ENCODE assay signal across 9 mouse cellular contexts in the genomic region with DNA sequence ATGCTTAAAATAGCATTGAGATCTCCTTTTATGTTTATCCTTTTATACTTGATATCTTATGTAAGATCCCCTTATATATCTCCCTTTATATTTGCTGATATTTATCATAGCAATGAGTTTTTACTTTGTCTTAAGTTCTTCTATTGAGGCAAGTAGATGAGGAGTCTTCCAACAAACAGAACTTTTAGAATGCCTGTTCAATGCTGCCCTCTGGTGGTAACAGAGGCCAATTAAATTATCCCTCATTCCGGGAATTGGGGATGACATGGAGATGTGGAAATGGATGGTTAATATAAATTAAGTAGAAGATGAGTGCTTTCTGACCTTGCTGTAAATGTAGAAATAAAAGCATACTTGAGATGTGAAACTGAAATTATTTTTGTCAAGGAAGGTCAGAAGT.
DNase-seq lines count a peak whose midpoint lies in the region; ATAC-seq and TF ChIP-seq lines count a peak whose summit lies in the region.
"Had no signal": no experiment of that assay in that cellular context is flagged by ENCODE, and none has a peak within 500 bp of the region (broad histone marks: within the 10 kb centered on the region; RNA-seq: fewer than 3 reads in every experiment).

No protein-coding gene starts in this region.

- 0 out of 2 replicates have a peak, but pooled peaks cover under 1% of the 10 kb centered on the region for H3K4me1 ChIP-seq in hindbrain, postnatal 0 days (ENCODE audit: insufficient read depth, low read length)
- H3K4me1 ChIP-seq in hindbrain, embryonic 13.5 days (replicated peaks) = peaks cover 9% of the 10 kb centered on the region

- no peak overlapping the region for H3K27ac ChIP-seq in hindbrain, postnatal 0 days
- H3K27ac ChIP-seq in hindbrain, embryonic 13.5 days = no peak overlapping the region
- H3K27ac ChIP-seq: neural tube, embryonic 13.5 days had no signal

- no peak overlapping the region for H3K4me3 ChIP-seq in hindbrain, postnatal 0 days (ENCODE audit: low read length)
- no peak overlapping the region for H3K4me3 ChIP-seq in hindbrain, embryonic 13.5 days
- H3K4me3 ChIP-seq: neural tube, embryonic 13.5 days had no signal

- 8% methylated on average over 1 of the region's 1 CpGs for WGBS in hindbrain, postnatal 0 days
- 16% methylated on average over 1 of the region's 1 CpGs for WGBS in hindbrain, embryonic 13.5 days

- no peaks in the 10 kb centered on the region for H3K27me3 ChIP-seq in hindbrain, postnatal 0 days (ENCODE audit: insufficient read depth, low read length)
- H3K27me3 ChIP-seq in hindbrain, embryonic 13.5 days = no peaks in the 10 kb centered on the region
- H3K27me3 ChIP-seq: neural tube, embryonic 13.5 days had no signal

- H3K9me3 ChIP-seq in hindbrain, postnatal 0 days (ENCODE audit: low read length) = no peaks in the 10 kb centered on the region
- no peaks in the 10 kb centered on the region for H3K9me3 ChIP-seq in hindbrain, embryonic 13.5 days
- H3K9me3 ChIP-seq: neural tube, embryonic 13.5 days had no signal

- ATAC-seq in hindbrain, postnatal 0 days = no peak
- no peak for ATAC-seq in hindbrain, embryonic 13.5 days (ENCODE audit: low FRiP score)

- H3K9ac ChIP-seq in hindbrain, postnatal 0 days (replicated peaks; ENCODE audit: low read length) = no peak overlapping the region
- H3K9ac ChIP-seq in hindbrain, embryonic 13.5 days = no peak overlapping the region
- H3K9ac ChIP-seq: neural tube, embryonic 13.5 days had no signal

- H3K36me3 ChIP-seq in hindbrain, postnatal 0 days (ENCODE audit: insufficient read depth, low read length) = peaks cover 9% of the 10 kb centered on the region; the same call in 1 of the 2 replicates
- peaks cover 15% of the 10 kb centered on the region for H3K36me3 ChIP-seq in hindbrain, embryonic 13.5 days

- TF ChIP-seq CTCF in hindbrain, postnatal 0 days (IDR thresholded peaks at IDR 0.05; ENCODE audit: low read depth) = peak; percentile 87

- H3K4me2 ChIP-seq in hindbrain, postnatal 0 days (ENCODE audit: low read depth, low read length) = no peak overlapping the region
- H3K4me2 ChIP-seq in hindbrain, embryonic 13.5 days = no peak overlapping the region
- H3K4me2 ChIP-seq: neural tube, embryonic 13.5 days had no signal

- peak; percentile 83 for DNase-seq in hindbrain, postnatal 0 days (ENCODE audit: low spot score)
- DNase-seq in thymus, postnatal 14 days = peak; percentile 30
- DNase-seq in thymus, postnatal 4 days = no peak
- peak; percentile 77 to 79 for DNase-seq in cerebellum, adult 18-20 months
- peak; percentile 67 to 78 for DNase-seq in heart, postnatal 10 days
- DNase-seq in lung, postnatal 36 days = peak; percentile 83
- DNase-seq in thymus, postnatal 36 days = no peak

- intact Hi-C loops in heart, postnatal 10 days (cut with DNase I) = loop anchor here (1.0 to 10.0 kb wide), 5 partner anchors 71 to 365 kb away; a partner anchor contains a TSS

Comparison
In these comparisons a context has a peak if more than half of its experiments do, and no peak if none do; other contexts are left out.
1. DNase-seq: peak in hindbrain, postnatal 0 days (single experiment), thymus, postnatal 14 days (single experiment), cerebellum, adult 18-20 months (2 of 2), heart, postnatal 10 days (2 of 2) and lung, postnatal 36 days (single experiment); none in thymus, postnatal 4 days (single experiment) and thymus, postnatal 36 days (0 of 2).